Mouse (Mus musculus) cerebellum, adult 2 months (tissue): ENCODE results near the gene Pnrc1. TPM values are rescaled to one million over a fixed set of nuclear protein-coding genes. Genes with fewer than 3 reads are reported as not detected.
"Not testable (repeated sequence)": the region's sequence is repeated elsewhere in the genome, so short reads cannot be mapped to it uniquely, and the experiment has no call there.

Experiments
- DNase-seq, 2 experiments: peaks; one replicate each; pipeline ENCODE4 v3.0.0; 2021
- H3K27ac ChIP-seq: fragments of 200-500 bp; 2 replicates; pipeline ENCODE4 v1.5.1; 2012; ENCODE audit warnings: low read length, control low read depth, inconsistent platforms; ENCODE audit not compliant: insufficient read depth
- H3K27me3 ChIP-seq: fragments of 200-500 bp; 2 replicates; pipeline ENCODE4 v1.6.1; 2012; ENCODE audit warnings: inconsistent platforms, mild to moderate bottlenecking, low read length, moderate library complexity; ENCODE audit not compliant: control insufficient read depth, insufficient read depth
- H3K4me1 ChIP-seq: fragments of 200-500 bp; 2 replicates; pipeline ENCODE4 v1.6.1; 2011; ENCODE audit warnings: low read length; ENCODE audit not compliant: control insufficient read depth, insufficient read depth
- H3K4me3 ChIP-seq: fragments of 200-500 bp; replicated peaks from 2 replicates; pipeline ENCODE3; 2011; ENCODE audit warnings: mild to moderate bottlenecking, low read depth, low read length, control low read depth; ENCODE audit not compliant: insufficient read depth
- CTCF ChIP-seq: fragments of 200-500 bp; IDR thresholded peaks from 2 replicates; pipeline ENCODE4 v1.5.1; 2011; ENCODE audit warnings: low read depth, mild to moderate bottlenecking, control low read depth, low read length, moderate library complexity, borderline replicate concordance; ENCODE audit not compliant: insufficient read depth
- POLR2A ChIP-seq: fragments of 200-500 bp; IDR thresholded peaks from 2 replicates; pipeline ENCODE4 v1.6.1; 2011; ENCODE audit warnings: low read length, control low read depth, borderline replicate concordance; ENCODE audit not compliant: insufficient read depth
- WGBS: fragments of 180-500 bp; shearing (Covaris S2); methylation state at CpG from one replicate; pipeline ENCODE4 v1.1.7; 2018; 5-methylcytosine and 5-hydroxymethylcytosine counted together
- polyA plus RNA-seq: library from polyadenylated mRNA; depleted of rRNA; stranded (reverse); fragments of >200 nt; gene quantifications from 2 replicates; pipeline ENCODE4 v1.2.3, GENCODE M21; 2012; rRNA removed

Gene Pnrc1
- polyA plus RNA-seq: 62.4 and 64.6 TPM in 2 replicates

- TF ChIP-seq CTCF: no peak
- no peak for TF ChIP-seq POLR2A
- Histone ChIP-seq H3K4me1 (no peaks in the 10 kb centered on the region), H3K4me3 (no peak within 1 kb of the TSS), H3K27me3 (no peaks in the 10 kb centered on the region), H3K27ac (no peak within 1 kb of the TSS)
- 60% methylated on average over 3 of the region's 3 CpGs for WGBS
- peak in 1 of 2 experiments; percentile 30 for DNase-seq
These were observed at the start of gene Pnrc1 for GRCm38 (mm10) chr4:33290002-33290401. Gene Pnrc1, minus strand, starts transcription at chr4:33290163.

DNA sequence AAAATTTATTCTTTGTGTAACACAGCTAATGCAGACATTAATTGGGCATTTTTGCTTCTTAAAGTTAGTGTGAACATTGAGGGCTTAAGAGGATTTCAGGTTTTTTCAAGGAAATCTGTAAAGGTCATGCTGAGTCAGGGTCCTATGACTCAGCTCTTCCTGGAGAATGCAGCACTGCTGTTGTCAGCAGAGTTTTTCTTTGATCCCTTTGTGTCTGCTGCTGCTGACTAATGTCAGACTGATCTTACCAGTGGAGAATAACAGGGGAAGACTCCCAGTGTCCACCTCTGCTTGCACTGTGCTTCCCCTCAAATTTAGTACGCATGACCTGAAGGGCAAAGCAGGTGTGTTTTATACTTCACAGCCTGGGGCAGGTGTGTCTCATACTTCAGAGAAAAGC, 48.0 kb upstream of the Pnrc1 start:
- H3K27ac ChIP-seq: no peak overlapping the region
- H3K27me3 ChIP-seq: no peaks in the 10 kb centered on the region
- H3K4me1 ChIP-seq: no peaks in the 10 kb centered on the region
- no peak overlapping the region for H3K4me3 ChIP-seq
- no peak for DNase-seq
- no peak for TF ChIP-seq POLR2A
- no peak for TF ChIP-seq CTCF
- 94% methylated on average over 1 of the region's 1 CpGs for WGBS

DNA sequence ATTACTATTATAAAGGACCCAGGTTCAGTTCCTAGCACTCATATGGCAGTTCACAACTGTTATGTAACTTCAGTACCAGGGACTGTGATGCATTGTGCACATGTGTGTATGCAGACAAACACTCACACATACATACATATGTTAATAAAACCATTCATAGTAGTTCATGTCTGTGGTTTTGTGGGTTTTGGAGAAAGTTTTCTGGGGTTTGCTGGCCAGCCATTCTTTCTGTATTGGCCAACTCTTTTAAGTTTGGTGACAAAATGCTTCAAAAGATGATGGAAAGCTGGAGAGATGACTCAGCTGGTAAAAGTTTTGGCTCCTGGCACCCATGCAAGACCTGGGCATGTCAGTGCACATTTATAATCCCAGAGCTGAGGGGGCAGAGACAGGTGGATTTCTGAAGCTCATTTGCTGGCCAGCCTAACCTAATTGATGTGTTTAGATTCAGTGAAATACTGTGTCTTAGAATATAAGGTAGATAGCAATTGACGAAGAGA, 43.0 kb upstream of the Pnrc1 start:
- Histone ChIP-seq H3K27ac (no peak overlapping the region), H3K27me3 (no peaks in the 10 kb centered on the region), H3K4me1 (no peaks in the 10 kb centered on the region), H3K4me3 (no peak overlapping the region)
- WGBS: 97% methylated on average over 1 of the region's 1 CpGs
- no peak for DNase-seq
- TF ChIP-seq CTCF: no peak
- no peak for TF ChIP-seq POLR2A

DNA sequence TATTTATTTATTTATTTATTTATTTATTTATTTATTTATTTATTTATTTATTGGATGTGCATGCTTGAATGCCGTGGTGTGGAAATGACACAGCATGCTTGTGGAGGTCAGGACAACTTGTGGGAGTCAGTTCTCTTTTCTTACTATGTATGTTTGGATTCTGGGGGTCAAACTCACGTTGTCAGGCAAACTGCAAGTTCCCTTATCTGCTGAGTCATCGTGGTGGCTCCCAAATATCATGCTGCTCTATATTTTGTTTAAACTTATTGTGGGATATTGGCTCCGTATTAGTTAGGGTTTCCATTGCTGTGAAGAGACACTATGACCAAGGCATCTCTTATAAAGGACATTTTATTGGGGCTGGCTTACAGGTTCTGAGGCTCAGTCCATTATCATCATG, 41.2 kb upstream of the Pnrc1 start:
- Histone ChIP-seq H3K27me3 (no peaks in the 10 kb centered on the region), H3K4me3 (no peak overlapping the region), H3K4me1 (no peaks in the 10 kb centered on the region), H3K27ac (no peak overlapping the region)
- no peak for TF ChIP-seq POLR2A
- TF ChIP-seq CTCF: no peak
- 97% methylated on average over 4 of the region's 4 CpGs for WGBS
- no peak for DNase-seq

- no peak for DNase-seq
- H3K27ac ChIP-seq: no peak overlapping the region
- WGBS: 89% methylated on average over 5 of the region's 5 CpGs
- TF ChIP-seq POLR2A: no peak
- TF ChIP-seq CTCF: no peak
- H3K4me1 ChIP-seq: peaks cover 3% of the 10 kb centered on the region
- no peak overlapping the region for H3K4me3 ChIP-seq
- H3K27me3 ChIP-seq: no peaks in the 10 kb centered on the region
These were observed 25.9 kb upstream of the Pnrc1 start for GRCm38 (mm10) chr4:33315840-33316239.

DNA sequence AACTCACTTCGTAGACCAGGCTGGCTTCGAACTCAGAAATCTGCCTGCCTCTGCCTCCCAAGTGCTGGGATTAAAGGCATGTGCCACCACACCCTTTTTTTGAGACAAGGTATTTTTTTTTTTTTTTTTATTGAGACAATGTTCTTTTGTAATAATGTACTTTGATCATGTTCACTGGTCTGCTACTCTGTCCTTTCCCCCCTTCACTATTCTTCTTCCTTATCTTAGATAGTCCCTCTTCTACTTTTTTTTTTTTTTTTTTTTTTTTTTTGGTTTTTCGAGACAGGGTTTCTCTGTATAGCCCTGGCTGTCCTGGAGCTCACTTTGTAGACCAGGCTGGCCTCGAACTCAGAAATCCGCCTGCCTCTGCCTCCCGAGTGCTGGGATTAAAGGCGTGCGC, 24.2 kb upstream of the Pnrc1 start:
- H3K27ac ChIP-seq, DNase-seq, H3K4me3 ChIP-seq, H3K4me1 ChIP-seq, H3K27me3 ChIP-seq: not testable (repeated sequence)
- 95% methylated on average over 7 of the region's 8 CpGs for WGBS

- no peaks in the 10 kb centered on the region for H3K27me3 ChIP-seq
- H3K27ac ChIP-seq: no peak overlapping the region
- TF ChIP-seq CTCF (no peak), POLR2A (no peak)
- peak overlapping the region; percentile 69 for H3K4me3 ChIP-seq
- no peak for DNase-seq
- peaks cover 3% of the 10 kb centered on the region for H3K4me1 ChIP-seq
- 18% methylated on average over 12 of the region's 12 CpGs for WGBS
These were observed 21.0 kb upstream of the Pnrc1 start for GRCm38 (mm10) chr4:33310840-33311437.
